Mouse (Mus musculus) macrophage (primary cell): ENCODE results near the gene Asap3. TPM values are rescaled to one million over a fixed set of nuclear protein-coding genes. Genes with fewer than 3 reads are reported as not detected.

Experiments
- polyA plus RNA-seq: library from polyadenylated mRNA; stranded (reverse); fragments of 250-400 nt; gene quantifications from 3 replicates; pipeline ENCODE4 v1.2.4, GENCODE M21; 2018; ENCODE audit warnings: inconsistent platforms

Asap3 gene
- polyA plus RNA-seq, 1 experiment from 2014 or later: 0.04 TPM

Other genes starting within 250 kb of the Asap3 start
- gene Gale, start 242.6 kb upstream of the Asap3 start, polyA plus RNA-seq: 3.5 to 12.3 TPM (median 7.7 TPM) in 3 replicates
- 41.4 to 77.2 TPM (median 65.0 TPM) in 3 replicates for gene Lypla2, start 233.7 kb upstream of the Asap3 start, polyA plus RNA-seq
- gene Pithd1, start 219.1 kb upstream of the Asap3 start, polyA plus RNA-seq: 21.2 to 24.6 TPM (median 22.0 TPM) in 3 replicates
- gene Eloa, start 184.6 kb upstream of the Asap3 start, polyA plus RNA-seq: 60.5 to 79.3 TPM (median 67.6 TPM) in 3 replicates
- 697 to 1,008 TPM (median 879 TPM) in 3 replicates for gene Rpl11, start 152.9 kb upstream of the Asap3 start, polyA plus RNA-seq
- 0.34 to 38.1 TPM (median 3.1 TPM) in 3 replicates for gene Id3, start 62.9 kb upstream of the Asap3 start, polyA plus RNA-seq
- gene E2f2, start 34.0 kb upstream of the Asap3 start, polyA plus RNA-seq: 1.5 to 5.0 TPM (median 2.6 TPM) in 3 replicates
- not detected in 3 replicates for gene Tcea3, start 41.4 kb downstream of the Asap3 start, polyA plus RNA-seq
- 6.8 to 8.2 TPM (median 7.8 TPM) in 3 replicates for gene Zfp46, start 78.3 kb downstream of the Asap3 start, polyA plus RNA-seq
- gene Hnrnpr, start 104.6 kb downstream of the Asap3 start, polyA plus RNA-seq: 38.7 to 76.3 TPM (median 63.8 TPM) in 3 replicates
- not detected in 3 replicates for gene Htr1d, start 217.2 kb downstream of the Asap3 start, polyA plus RNA-seq